Mouse (Mus musculus) MEL (cell line): Measurements from ENCODE around the gene Ccnyl1. TPM values are rescaled to one million over a fixed set of nuclear protein-coding genes. Genes with fewer than 3 reads are reported as not detected.

Source experiments
- DNase-seq: peaks from one replicate; pipeline ENCODE4 v3.0.0; 2011; ENCODE audit warnings: low read depth, low spot score
- H3K27ac ChIP-seq: 2 replicates; pipeline ENCODE4 v1.5.1; 2012; ENCODE audit warnings: low read depth, mild to moderate bottlenecking, control low read depth, low read length, moderate library complexity; ENCODE audit not compliant: control insufficient read depth
- H3K27me3 ChIP-seq, 2 experiments: fragments of 150-350 bp in 1 of 2; sonication (generic) in 1 of 2; 2 replicates each; pipeline ENCODE4 v1.6.1; 2012; ENCODE audit warnings: low read length in 2 of 2, mild to moderate bottlenecking in 2 of 2, improper control_type of control experiment in 1 of 2, moderate library complexity in 1 of 2; ENCODE audit not compliant: insufficient read depth in 2 of 2, control insufficient read depth in 1 of 2
- H3K36me3 ChIP-seq, 2 experiments: 2 replicates each; pipeline ENCODE4 v1.6.1; 2012 to 2014; ENCODE audit warnings: low read length in 2 of 2, improper control_type of control experiment in 1 of 2, inconsistent platforms in 1 of 2, mild to moderate bottlenecking in 1 of 2; ENCODE audit not compliant: insufficient read depth in 2 of 2, control insufficient read depth in 1 of 2
- H3K4me1 ChIP-seq, 2 experiments: fragments of 150-350 bp in 1 of 2; sonication (generic) in 1 of 2; 2 replicates each; pipeline ENCODE4 v1.6.1; 2012; ENCODE audit warnings: low read length in 2 of 2, improper control_type of control experiment in 1 of 2, mild to moderate bottlenecking in 1 of 2; ENCODE audit not compliant: insufficient read depth in 2 of 2, control insufficient read depth in 1 of 2
- H3K4me3 ChIP-seq, 2 experiments: fragments of 150-350 bp in 1 of 2; sonication (generic) in 1 of 2; 2 replicates each; pipeline ENCODE4 v1.5.1; 2012; ENCODE audit warnings: low read depth in 2 of 2, low read length in 2 of 2, mild to moderate bottlenecking in 2 of 2, moderate library complexity in 2 of 2, control low read depth in 1 of 2, improper control_type of control experiment in 1 of 2; ENCODE audit not compliant: control insufficient read depth in 1 of 2, insufficient read depth in 1 of 2
- H3K79me2 ChIP-seq: 2 replicates; pipeline ENCODE4 v1.6.1; 2012; ENCODE audit warnings: mild to moderate bottlenecking, low read length, moderate library complexity; ENCODE audit not compliant: control insufficient read depth, poor library complexity, insufficient read depth
- H3K9ac ChIP-seq: 2 replicates; pipeline ENCODE4 v1.6.1; 2012; ENCODE audit warnings: low read depth, mild to moderate bottlenecking, control low read depth, low read length, moderate library complexity; ENCODE audit not compliant: control insufficient read depth, poor library complexity, severe bottlenecking
- H3K9me3 ChIP-seq: fragments of 150-350 bp; sonication (generic); replicated peaks from 2 replicates; pipeline ENCODE4 v1.6.1; 2012; ENCODE audit warnings: mild to moderate bottlenecking, low read length, improper control_type of control experiment, moderate library complexity; ENCODE audit not compliant: insufficient read depth
- CHD1 ChIP-seq: IDR thresholded peaks from 2 replicates; pipeline ENCODE4 v1.6.1; 2012; ENCODE audit warnings: low read depth, mild to moderate bottlenecking, inconsistent platforms, low read length, improper control_type of control experiment
- CTCF ChIP-seq, 3 experiments: IDR thresholded peaks in 2 of 3; conservative IDR thresholded peaks in 1 of 3; 2 replicates each; pipeline ENCODE4 v1.5.1; 2011 to 2012; ENCODE audit warnings: low read length in 3 of 3, low read depth in 2 of 3, mild to moderate bottlenecking in 2 of 3, improper control_type of control experiment in 1 of 3, inconsistent platforms in 1 of 3, mixed read lengths in 1 of 3, moderate library complexity in 1 of 3; ENCODE audit not compliant: control insufficient read depth in 1 of 3, insufficient read depth in 1 of 3, poor library complexity in 1 of 3, severe bottlenecking in 1 of 3
- ELF1 ChIP-seq: IDR thresholded peaks from 2 replicates; pipeline ENCODE4 v1.6.1; 2014; ENCODE audit warnings: low read depth, mild to moderate bottlenecking, inconsistent platforms, low read length, improper control_type of control experiment, moderate library complexity
- EP300 ChIP-seq, 2 experiments: IDR thresholded peaks; 2 replicates each; pipeline ENCODE4 v1.6.1; 2011; ENCODE audit warnings: improper control_type of control experiment in 2 of 2, low read length in 2 of 2, low read depth in 1 of 2, mild to moderate bottlenecking in 1 of 2
- ETS1 ChIP-seq: IDR thresholded peaks from 2 replicates; pipeline ENCODE4 v1.6.1; 2012; ENCODE audit warnings: low read depth, mild to moderate bottlenecking, inconsistent platforms, low read length, improper control_type of control experiment, moderate library complexity
- GATA1 ChIP-seq: IDR thresholded peaks from 2 replicates; pipeline ENCODE4 v1.6.1; 2011; ENCODE audit warnings: low read depth, low read length, improper control_type of control experiment
- MAFK ChIP-seq: IDR thresholded peaks from 2 replicates; pipeline ENCODE4 v1.6.1; 2011; ENCODE audit warnings: low read depth, mild to moderate bottlenecking, low read length, improper control_type of control experiment, borderline replicate concordance
- MAX ChIP-seq: IDR thresholded peaks from 2 replicates; pipeline ENCODE4 v1.6.1; 2011; ENCODE audit warnings: low read length, improper control_type of control experiment
- MEF2A ChIP-seq: IDR thresholded peaks from 2 replicates; pipeline ENCODE4 v1.6.1; 2014; ENCODE audit warnings: low read depth, mild to moderate bottlenecking, inconsistent platforms, low read length, improper control_type of control experiment; ENCODE audit not compliant: poor library complexity, insufficient replicate concordance, severe bottlenecking; ENCODE audit errors: extremely low read depth
- MXI1 ChIP-seq: IDR thresholded peaks from 2 replicates; pipeline ENCODE4 v1.6.1; 2011; ENCODE audit warnings: mild to moderate bottlenecking, low read depth, low read length, improper control_type of control experiment
- POLR2AphosphoS2 ChIP-seq: IDR thresholded peaks from 2 replicates; pipeline ENCODE4 v1.6.1; 2011; ENCODE audit warnings: low read length, improper control_type of control experiment
- RAD21 ChIP-seq: IDR thresholded peaks from 2 replicates; pipeline ENCODE4 v1.6.1; 2011; ENCODE audit warnings: mild to moderate bottlenecking, low read depth, low read length, improper control_type of control experiment
- RCOR1 ChIP-seq: IDR thresholded peaks from 2 replicates; pipeline ENCODE4 v1.6.1; 2012; ENCODE audit warnings: low read depth, mild to moderate bottlenecking, inconsistent platforms, low read length, improper control_type of control experiment
- SMC3 ChIP-seq: IDR thresholded peaks from 2 replicates; pipeline ENCODE4 v1.6.1; 2011; ENCODE audit warnings: low read depth, low read length, improper control_type of control experiment
- TAL1 ChIP-seq: IDR thresholded peaks from 2 replicates; pipeline ENCODE4 v1.6.1; 2012; ENCODE audit warnings: mild to moderate bottlenecking, inconsistent platforms, low read length, moderate library complexity, mixed read lengths
- TBP ChIP-seq: IDR thresholded peaks from 2 replicates; pipeline ENCODE4 v1.8.0; 2011; ENCODE audit warnings: low read depth, low read length, improper control_type of control experiment
- TCF12 ChIP-seq: IDR thresholded peaks from 2 replicates; pipeline ENCODE4 v1.6.1; 2014; ENCODE audit warnings: low read depth, mild to moderate bottlenecking, inconsistent platforms, low read length, improper control_type of control experiment, moderate library complexity
- ZC3H11A ChIP-seq: IDR thresholded peaks from 2 replicates; pipeline ENCODE4 v1.6.1; 2012; ENCODE audit warnings: low read depth, mild to moderate bottlenecking, inconsistent platforms, low read length, improper control_type of control experiment
- ZKSCAN1 ChIP-seq: IDR thresholded peaks from 2 replicates; pipeline ENCODE4 v1.6.1; 2012; ENCODE audit warnings: low read depth, mild to moderate bottlenecking, inconsistent platforms, low read length, improper control_type of control experiment, moderate library complexity
- polyA plus RNA-seq, 2 experiments: library from polyadenylated mRNA; stranded (reverse) in 1 of 2; unstranded in 1 of 2; fragments of >175 nt in 1 of 2; fragments of >200 nt in 1 of 2; gene quantifications; 2 replicates each; pipeline versions ENCODE4 v1.2.1 to v1.2.4; 2012; ENCODE audit warnings: low replicate concordance in 2 of 2, low read depth in 1 of 2; ENCODE audit not compliant: insufficient read length in 2 of 2, insufficient read depth in 1 of 2, missing spikeins in 1 of 2
- total RNA-seq: library from RNA; depleted of rRNA; stranded (reverse); fragments of 300-350 nt; gene quantifications from 2 replicates; pipeline ENCODE4 v1.2.3, GENCODE M21; 2012

The Ccnyl1 gene
- total and polyA plus RNA-seq, 3 experiments = 3.0 to 18.1 TPM; not detected in 1

DNA sequence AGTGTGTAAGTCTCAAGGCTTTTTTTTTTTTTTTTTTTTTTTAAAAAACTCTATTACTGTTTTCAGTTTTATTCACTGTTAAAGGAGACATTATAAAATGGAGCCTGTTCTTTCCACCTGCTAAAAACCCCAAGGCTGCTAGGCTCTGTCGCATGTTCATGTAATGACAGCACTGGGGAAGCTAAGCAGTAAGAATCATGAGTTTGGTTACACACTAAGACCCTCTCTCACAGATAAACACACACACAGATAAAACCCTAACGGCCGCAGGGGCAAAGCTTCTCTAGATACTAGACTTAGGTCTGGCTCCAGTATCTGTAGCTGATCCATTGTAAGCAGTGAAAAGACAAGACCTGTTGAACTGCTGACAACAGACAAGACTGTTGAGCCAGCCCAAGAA lies 8.8 kb upstream of the Ccnyl1 start (continued):
- TF ChIP-seq TBP = 0 out of 2 replicates have a peak, but pooled peaks have one; percentile 12
- TF ChIP-seq CHD1 = no peak
- TF ChIP-seq MAX = no peak
- TF ChIP-seq ZC3H11A = no peak
- TF ChIP-seq ZKSCAN1 = no peak
- no peak for TF ChIP-seq SMC3
- TF ChIP-seq RCOR1 = peak; percentile 60; the same call in 1 of the 2 replicates
- TF ChIP-seq CTCF (IDR thresholded peaks at IDR 0.05 in 2 of 3, conservative IDR thresholded peaks at IDR 0.05 in 1 of 3; ENCODE audit: control insufficient read depth in 1 of 3, insufficient read depth in 1 of 3, low read depth in 2 of 3, low read length in 3 of 3, poor library complexity in 1 of 3, severe bottlenecking in 1 of 3) = no peak
- TF ChIP-seq RAD21 = no peak
- no peak for TF ChIP-seq MAFK
- TF ChIP-seq POLR2AphosphoS2 = no peak

DNA sequence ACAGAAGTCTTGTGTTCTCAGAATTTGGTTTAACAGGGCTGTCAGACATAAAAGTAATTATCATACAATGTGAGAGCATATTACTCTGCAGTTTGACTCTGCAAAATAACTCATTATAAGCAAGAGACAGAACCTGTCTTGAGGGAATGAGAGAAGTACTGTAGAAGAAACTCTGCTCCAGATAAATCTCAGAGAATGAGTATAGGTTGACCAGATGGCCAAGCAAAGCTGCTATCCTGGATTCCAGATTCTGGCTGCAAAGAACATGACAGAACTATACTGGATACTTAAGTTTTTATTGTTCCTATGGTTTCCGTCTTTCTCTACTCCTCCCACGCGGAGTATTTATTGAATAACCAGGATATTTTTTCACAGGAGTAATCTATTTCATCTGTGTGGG lies 7.2 kb upstream of the Ccnyl1 start:
- H3K27ac ChIP-seq = no peak overlapping the region
- no peak for DNase-seq

DNA sequence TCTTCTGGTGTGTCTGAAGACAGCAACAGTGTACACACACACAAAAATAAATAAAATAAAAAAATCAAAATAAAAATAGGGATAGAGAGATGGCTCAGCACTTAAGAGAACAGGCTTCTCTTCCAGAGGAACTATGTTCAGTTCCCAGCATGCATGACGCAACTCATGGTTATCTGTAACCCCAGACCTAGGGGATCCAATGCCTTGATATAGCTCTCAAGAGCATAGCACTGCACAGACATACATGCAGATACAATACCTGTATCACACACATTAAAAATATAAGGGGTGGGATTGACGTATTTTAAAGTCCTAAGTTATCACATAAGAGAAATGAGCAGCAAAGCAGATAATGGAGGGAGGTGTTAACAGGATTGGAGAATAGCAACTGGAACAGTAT lies 5.8 kb upstream of the Ccnyl1 start:
- H3K9ac ChIP-seq = no peak overlapping the region
- no peaks in the 10 kb centered on the region for H3K27me3 ChIP-seq
- no peaks in the 10 kb centered on the region for H3K9me3 ChIP-seq
- peak; percentile 43 for DNase-seq
- no peaks in the 10 kb centered on the region for H3K79me2 ChIP-seq
- H3K4me3 ChIP-seq = no peak overlapping the region
- H3K27ac ChIP-seq = no peak overlapping the region
- peaks cover 0 to 39% of the 10 kb centered on the region in 2 experiments; a peak in 2 of 4 replicates for H3K36me3 ChIP-seq
- TF ChIP-seq EP300 (IDR thresholded peaks at IDR 0.05; ENCODE audit: low read depth in 1 of 2, low read length in 2 of 2) (0 out of 4 replicates have a peak, but pooled peaks of 1 of the 2 experiments have one; percentile 51), TAL1 (0 out of 2 replicates have a peak, but pooled peaks have one; percentile 17), MXI1 (no peak), CHD1 (no peak), ETS1 (peak; percentile 24; the same call in 1 of the 2 replicates), GATA1 (peak; percentile 34; the same call in 1 of the 2 replicates), TCF12 (peak; percentile 51; the same call in 1 of the 2 replicates)
- TF ChIP-seq, all 39 proteins: peak for 5
- peaks cover 15 to 19% of the 10 kb centered on the region in 2 experiments for H3K4me1 ChIP-seq

More for the DNA sequence above, 7.2 kb upstream of the Ccnyl1 start:
- peaks cover 0 to 45% of the 10 kb centered on the region in 2 experiments; a peak in 2 of 4 replicates for H3K36me3 ChIP-seq
- H3K9me3 ChIP-seq = no peaks in the 10 kb centered on the region
- H3K9ac ChIP-seq = no peak overlapping the region
- H3K79me2 ChIP-seq = no peaks in the 10 kb centered on the region
- peaks cover 16 to 24% of the 10 kb centered on the region in 2 experiments for H3K4me1 ChIP-seq
- TF ChIP-seq ZC3H11A (no peak), ELF1 (no peak), MEF2A (no peak), MAFK (no peak), CHD1 (no peak), POLR2AphosphoS2 (no peak)
- H3K4me3 ChIP-seq = no peak overlapping the region
- no peaks in the 10 kb centered on the region for H3K27me3 ChIP-seq
